Mouse (Mus musculus): Measurements from ENCODE around the gene Rtraf.

Rtraf gene

GRCm38 (mm10) chr14:19800485-19800884 is 23.1 kb downstream of the Rtraf start:
- no peak for DNase-seq (ENCODE audit: low read depth, low spot score)

GRCm38 (mm10) chr14:19796541-19797304 is 26.9 kb downstream of the Rtraf start:
- no peak for DNase-seq (ENCODE audit: low read depth, low spot score)

GRCm38 (mm10) chr14:19794881-19795280 is 28.7 kb downstream of the Rtraf start:
- DNase-seq (ENCODE audit: low read depth, low spot score), result no peak

- no peak for DNase-seq (ENCODE audit: low read depth, low spot score)
These were observed 35.2 kb downstream of the Rtraf start for GRCm38 (mm10) chr14:19788443-19788842.

GRCm38 (mm10) chr14:19785797-19786588 is 37.6 kb downstream of the Rtraf start:
- DNase-seq (ENCODE audit: low read depth, low spot score), result no peak

GRCm38 (mm10) chr14:19777945-19778344 is 45.7 kb downstream of the Rtraf start:
- no peak for DNase-seq (ENCODE audit: low read depth, low spot score)

- DNase-seq (ENCODE audit: low read depth, low spot score), result no peak
These were observed 46.3 kb downstream of the Rtraf start for GRCm38 (mm10) chr14:19777365-19777764.

GRCm38 (mm10) chr14:19776890-19777289 is 46.7 kb downstream of the Rtraf start:
- no peak for DNase-seq (ENCODE audit: low read depth, low spot score)

- DNase-seq (ENCODE audit: low read depth, low spot score), result no peak
These were observed 47.4 kb downstream of the Rtraf start for GRCm38 (mm10) chr14:19776179-19776578.

- DNase-seq (ENCODE audit: low read depth, low spot score), result no peak
These were observed 48.1 kb downstream of the Rtraf start for GRCm38 (mm10) chr14:19775491-19775890.

- DNase-seq (ENCODE audit: low read depth, low spot score), result no peak
These were observed 49.5 kb downstream of the Rtraf start for GRCm38 (mm10) chr14:19774036-19774628.

GRCm38 (mm10) chr14:19771173-19771572 is 52.5 kb downstream of the Rtraf start:
- DNase-seq (ENCODE audit: low read depth, low spot score), result no peak

- DNase-seq (ENCODE audit: low read depth, low spot score), result no peak
These were observed 54.0 kb downstream of the Rtraf start for GRCm38 (mm10) chr14:19769441-19770200.

- DNase-seq (ENCODE audit: low read depth, low spot score), result no peak
These were observed 55.0 kb downstream of the Rtraf start for GRCm38 (mm10) chr14:19768648-19769047.

- no peak for DNase-seq (ENCODE audit: low read depth, low spot score)
These were observed 57.3 kb downstream of the Rtraf start for GRCm38 (mm10) chr14:19766380-19766649.

- DNase-seq (ENCODE audit: low read depth, low spot score), result no peak
These were observed 57.9 kb downstream of the Rtraf start for GRCm38 (mm10) chr14:19765539-19766379.

GRCm38 (mm10) chr14:19764331-19764730 is 59.3 kb downstream of the Rtraf start:
- no peak for DNase-seq (ENCODE audit: low read depth, low spot score)

- DNase-seq (ENCODE audit: low read depth, low spot score), result no peak
These were observed 60.1 kb downstream of the Rtraf start for GRCm38 (mm10) chr14:19763527-19763926.

- DNase-seq (ENCODE audit: low read depth, low spot score), result no peak
These were observed 61.6 kb downstream of the Rtraf start for GRCm38 (mm10) chr14:19762014-19762413.

All from brain, embryonic 18.5 days (tissue).